Mouse (Mus musculus): Measurements from ENCODE around the gene Elf2.

GRCm38 (mm10) chr3:51358660-51359557, 18.4 kb upstream of the Elf2 start:
- no peak for TF ChIP-seq POLR2AphosphoS2 (IDR thresholded peaks at IDR 0.05; ENCODE audit: low read length)
- TF ChIP-seq GATA1 (IDR thresholded peaks at IDR 0.05; ENCODE audit: low read depth, low read length), result peak; percentile 56; the same call in 1 of the 2 replicates
- no peak for TF ChIP-seq CTCF (IDR thresholded peaks at IDR 0.05 in 2 of 3, conservative IDR thresholded peaks at IDR 0.05 in 1 of 3; ENCODE audit: control insufficient read depth in 1 of 3, insufficient read depth in 1 of 3, low read depth in 2 of 3, low read length in 3 of 3, poor library complexity in 1 of 3, severe bottlenecking in 1 of 3)
- no peak for TF ChIP-seq EP300 (IDR thresholded peaks at IDR 0.05; ENCODE audit: low read depth in 1 of 2, low read length in 2 of 2)
- peak; percentile 53; the same call in 1 of the 2 replicates for TF ChIP-seq MYC (IDR thresholded peaks at IDR 0.05; ENCODE audit: low read depth, low read length)
- no peak; the same call in none of the 2 replicates for TF ChIP-seq HCFC1 (IDR thresholded peaks at IDR 0.05; ENCODE audit: low read depth, low read length)
- TF ChIP-seq TAL1 (IDR thresholded peaks at IDR 0.05; ENCODE audit: low read length), result no peak
- TF ChIP-seq NELFE (IDR thresholded peaks at IDR 0.05; ENCODE audit: low read depth, low read length), result peak; percentile 46; the same call in 1 of the 2 replicates
